In the genomic region with DNA sequence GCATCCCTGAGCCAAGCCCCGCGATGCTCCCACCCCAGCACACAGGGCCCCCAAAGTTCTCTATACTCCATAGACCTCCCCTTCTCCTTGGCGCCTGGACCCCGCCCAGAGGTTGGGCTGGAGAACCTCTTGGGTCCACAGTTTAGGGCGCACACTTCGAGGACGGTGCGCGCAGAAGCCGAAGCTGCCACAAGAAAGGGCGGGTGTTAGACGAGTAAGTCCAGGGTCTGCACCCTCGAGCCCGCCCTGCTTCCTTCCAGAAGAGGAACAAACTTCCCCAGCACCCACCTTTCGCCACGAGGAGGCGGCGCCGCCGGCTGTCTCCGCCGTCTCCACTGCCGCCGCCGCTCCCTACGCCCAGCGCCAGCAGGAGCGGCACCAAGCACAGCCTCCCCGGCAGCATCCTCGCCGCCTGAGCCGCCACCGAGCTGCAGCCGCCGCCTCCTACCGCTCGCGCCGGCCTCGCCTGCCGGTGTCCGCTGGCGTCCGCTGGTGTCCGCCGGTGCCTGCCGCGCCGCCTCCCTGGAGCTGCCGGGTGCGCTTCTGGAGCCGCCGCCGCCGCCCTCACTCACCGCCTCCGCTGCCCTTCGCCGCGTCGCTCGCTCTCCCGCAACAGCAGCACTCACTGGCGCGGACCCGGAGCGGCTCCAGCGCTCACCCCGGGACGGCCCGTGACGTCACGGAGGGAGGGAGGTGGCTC, we compare ENCODE assay signal across 8 mouse cellular contexts. TPM values are rescaled to one million over a fixed set of nuclear protein-coding genes. Genes with fewer than 3 reads are reported as not detected.
DNase-seq lines count a peak whose midpoint lies in the region; ATAC-seq and TF ChIP-seq lines count a peak whose summit lies in the region.

TSS of gene Clstn2 (minus strand) at position 609 of the 700 bp plus-strand sequence.

- peak; percentile 75 for ATAC-seq in Patski
- peak; percentile 88 for ATAC-seq in forebrain, embryonic 16.5 days
- peak; percentile 95 for ATAC-seq in hindbrain, embryonic 12.5 days (ENCODE audit: low FRiP score)
- peak; percentile 71 for ATAC-seq in lung, postnatal 0 days
- ATAC-seq in inflammation-experienced regulatory T-cells, adult 6 months = no peak

- peaks cover 21% of the 10 kb centered on the region for H3K27me3 ChIP-seq in Patski
- H3K27me3 ChIP-seq in forebrain, embryonic 16.5 days (replicated peaks; ENCODE audit: control insufficient read depth, insufficient read depth, low read length) = 0 out of 2 replicates have a peak, but pooled peaks cover 6% of the 10 kb centered on the region
- H3K27me3 ChIP-seq in hindbrain, embryonic 12.5 days = peaks cover 36% of the 10 kb centered on the region
- H3K27me3 ChIP-seq in lung, postnatal 0 days (replicated peaks; ENCODE audit: insufficient read depth, low read length) = peaks cover 25% of the 10 kb centered on the region

- peak; percentile 61 for TF ChIP-seq CTCF in Patski (IDR thresholded peaks at IDR 0.05)
- peak; percentile 11; the same call in 1 of the 2 replicates for TF ChIP-seq CTCF in lung, postnatal 0 days (IDR thresholded peaks at IDR 0.05)

- CTCF ChIA-PET in Patski (lab: Charles Lee) = interaction anchor here (1.4 kb wide), 1 partner anchor 506 kb away, joined by 3 read pairs; no protein-coding TSS in a partner anchor

- no peak for DNase-seq in Patski (ENCODE audit: low read depth, low spot score)
- DNase-seq in cerebellum, adult 18-20 months = peak; percentile 90 to 91
- DNase-seq in layer of hippocampus, postnatal 25 days (ENCODE audit: extremely low spot score in 1 of 2, low spot score in 1 of 2) = peak; percentile 66 to 77
- peak; percentile 31 for DNase-seq in lung, postnatal 0 days (ENCODE audit: low spot score)
- peak; percentile 54 for DNase-seq in retina, postnatal 7 days (ENCODE audit: low read depth, low spot score)

- peak within 1 kb of the TSS; percentile 89 for H3K4me2 ChIP-seq in forebrain, embryonic 16.5 days (ENCODE audit: low read length)
- H3K4me2 ChIP-seq in hindbrain, embryonic 12.5 days (replicated peaks) = peak within 1 kb of the TSS; percentile 76
- H3K4me2 ChIP-seq in lung, postnatal 0 days (replicated peaks; ENCODE audit: low read depth, low read length) = peak within 1 kb of the TSS; percentile 83

- under 1% methylated on average over 68 of the region's 73 CpGs for WGBS in forebrain, embryonic 16.5 days
- WGBS in hindbrain, embryonic 12.5 days = under 1% methylated on average over 71 of the region's 73 CpGs
- WGBS in lung, postnatal 0 days = 1% methylated on average over 50 of the region's 73 CpGs

- H3K9me3 ChIP-seq in forebrain, embryonic 16.5 days (ENCODE audit: control insufficient read depth, low read length) = no peaks in the 10 kb centered on the region
- H3K9me3 ChIP-seq in hindbrain, embryonic 12.5 days (replicated peaks) = no peaks in the 10 kb centered on the region
- no peaks in the 10 kb centered on the region for H3K9me3 ChIP-seq in lung, postnatal 0 days (ENCODE audit: low read length)

- no peaks in the 10 kb centered on the region for H3K36me3 ChIP-seq in forebrain, embryonic 16.5 days (ENCODE audit: control insufficient read depth, insufficient read depth)
- H3K36me3 ChIP-seq in hindbrain, embryonic 12.5 days = no peaks in the 10 kb centered on the region
- no peaks in the 10 kb centered on the region for H3K36me3 ChIP-seq in lung, postnatal 0 days (ENCODE audit: insufficient read depth, low read length)

- peak within 1 kb of the TSS; percentile 80 for H3K9ac ChIP-seq in forebrain, embryonic 16.5 days (replicated peaks; ENCODE audit: low read depth, low read length)
- H3K9ac ChIP-seq in hindbrain, embryonic 12.5 days = peak within 1 kb of the TSS; percentile 71
- no peak within 1 kb of the TSS for H3K9ac ChIP-seq in lung, postnatal 0 days (replicated peaks; ENCODE audit: low read depth)

- H3K4me3 ChIP-seq in forebrain, embryonic 16.5 days (replicated peaks; ENCODE audit: low read length) = peak within 1 kb of the TSS; percentile 73
- H3K4me3 ChIP-seq in hindbrain, embryonic 12.5 days = peak within 1 kb of the TSS; percentile 70
- H3K4me3 ChIP-seq in lung, postnatal 0 days (ENCODE audit: low read depth, low read length) = peak within 1 kb of the TSS; percentile 42

- H3K27ac ChIP-seq in forebrain, embryonic 16.5 days (ENCODE audit: low read length) = peak within 1 kb of the TSS; percentile 72
- peak within 1 kb of the TSS; percentile 81 for H3K27ac ChIP-seq in hindbrain, embryonic 12.5 days
- no peak within 1 kb of the TSS for H3K27ac ChIP-seq in lung, postnatal 0 days (ENCODE audit: low read length)

- POLR2A ChIA-PET in Patski (lab: Charles Lee) = no interaction called here

- no peak for TF ChIP-seq EP300 in lung, postnatal 0 days (IDR thresholded peaks at IDR 0.05)

- in situ Hi-C loops in Patski (cut with MboI; ENCODE audit: low pct_unique_long_range_greater_than_20kb) = loop anchor here (5.0 to 10.0 kb wide), 2 partner anchors 382 to 510 kb away; no protein-coding TSS in a partner anchor

- H3K4me1 ChIP-seq in forebrain, embryonic 16.5 days (replicated peaks; ENCODE audit: control insufficient read depth, insufficient read depth, low read length) = peaks cover 11% of the 10 kb centered on the region
- peaks cover 8% of the 10 kb centered on the region for H3K4me1 ChIP-seq in hindbrain, embryonic 12.5 days
- peaks cover 5% of the 10 kb centered on the region; the same call in 1 of the 2 replicates for H3K4me1 ChIP-seq in lung, postnatal 0 days (ENCODE audit: insufficient read depth, low read depth, low read length)

RNA-seq across cellular contexts. Expression of gene Clstn2, which starts in this region (rescaled TPM):
- 7.4 TPM for polyA plus RNA-seq in Patski (2021)
- polyA plus RNA-seq in forebrain, embryonic 16.5 days (2015; fragmentation: Nextera tagmentation; extraction: Ambion mirVana) = 21.2 and 24.5 TPM in 2 replicates
- polyA plus RNA-seq in hindbrain, embryonic 12.5 days (2016; fragmentation: Nextera tagmentation; extraction: Ambion mirVana) = 4.3 and 6.1 TPM in 2 replicates
- total RNA-seq in layer of hippocampus, postnatal 25 days (2021) = 100 to 1,000 TPM; 138 to 161 TPM
- polyA plus RNA-seq in lung, postnatal 0 days (2015; fragmentation: Nextera tagmentation; extraction: Ambion mirVana) = 2.8 and 3.3 TPM in 2 replicates
- polyA plus RNA-seq in inflammation-experienced regulatory T-cells, adult 6 months (2017; shearing (Covaris generic)) = not detected
